ENCODE assay signal across 23 mouse cellular contexts in genomic region chr9:25695018-25695417, GRCm38 (mm10).
DNase-seq lines count a peak whose midpoint lies in the region; ATAC-seq lines count a peak whose summit lies in the region.
"Had no signal": no experiment of that assay in that cellular context is flagged by ENCODE, and none has a peak within 500 bp of the region (broad histone marks: within the 10 kb centered on the region; RNA-seq: fewer than 3 reads in every experiment).

No protein-coding gene starts in this region.

- ATAC-seq in hindbrain, embryonic 11.5 days (ENCODE audit: low FRiP score) = peak; percentile 73
- ATAC-seq in hindbrain, embryonic 12.5 days (ENCODE audit: low FRiP score) = no peak
- no peak for ATAC-seq in embryonic facial prominence, embryonic 14.5 days (ENCODE audit: low read depth)
- no peak for ATAC-seq in kidney, embryonic 14.5 days (ENCODE audit: low FRiP score, low TSS enrichment)

- no peak overlapping the region for H3K4me2 ChIP-seq in hindbrain, embryonic 11.5 days (replicated peaks; ENCODE audit: low read depth, low read length)
- H3K4me2 ChIP-seq in hindbrain, embryonic 12.5 days (replicated peaks) = no peak overlapping the region
- H3K4me2 ChIP-seq in embryonic facial prominence, embryonic 14.5 days (ENCODE audit: low read depth, low read length) = no peak overlapping the region
- no peak overlapping the region for H3K4me2 ChIP-seq in kidney, embryonic 14.5 days (replicated peaks; ENCODE audit: low read depth, low read length)
- H3K4me2 ChIP-seq: embryonic facial prominence, embryonic 15.5 days; heart, embryonic 12.5 days; hindbrain, embryonic 14.5 days; liver, embryonic 13.5 days had no signal

- no peaks in the 10 kb centered on the region for H3K4me1 ChIP-seq in hindbrain, embryonic 11.5 days (replicated peaks; ENCODE audit: control insufficient read depth, insufficient read depth, low read length)
- no peaks in the 10 kb centered on the region for H3K4me1 ChIP-seq in hindbrain, embryonic 12.5 days
- H3K4me1 ChIP-seq in embryonic facial prominence, embryonic 14.5 days (ENCODE audit: control insufficient read depth, insufficient read depth, low read length) = no peaks in the 10 kb centered on the region
- no peaks in the 10 kb centered on the region for H3K4me1 ChIP-seq in kidney, embryonic 14.5 days (ENCODE audit: control insufficient read depth, insufficient read depth, low read length)
- H3K4me1 ChIP-seq: embryonic facial prominence, embryonic 15.5 days; heart, embryonic 12.5 days; liver, embryonic 13.5 days had no signal

- H3K9me3 ChIP-seq in hindbrain, embryonic 11.5 days (ENCODE audit: control insufficient read depth, low read length) = no peaks in the 10 kb centered on the region
- H3K9me3 ChIP-seq in hindbrain, embryonic 12.5 days (replicated peaks) = no peaks in the 10 kb centered on the region
- H3K9me3 ChIP-seq in embryonic facial prominence, embryonic 14.5 days (ENCODE audit: control insufficient read depth, low read length) = no peaks in the 10 kb centered on the region
- no peaks in the 10 kb centered on the region for H3K9me3 ChIP-seq in kidney, embryonic 14.5 days (ENCODE audit: control insufficient read depth, low read length)
- H3K9me3 ChIP-seq: embryonic facial prominence, embryonic 15.5 days; heart, embryonic 12.5 days; liver, embryonic 13.5 days had no signal

- H3K36me3 ChIP-seq in hindbrain, embryonic 11.5 days (ENCODE audit: control insufficient read depth, insufficient read depth, low read length) = no peaks in the 10 kb centered on the region
- no peaks in the 10 kb centered on the region for H3K36me3 ChIP-seq in hindbrain, embryonic 12.5 days
- H3K36me3 ChIP-seq in embryonic facial prominence, embryonic 14.5 days (ENCODE audit: control insufficient read depth, insufficient read depth, low read length) = no peaks in the 10 kb centered on the region
- H3K36me3 ChIP-seq in kidney, embryonic 14.5 days (ENCODE audit: control insufficient read depth, insufficient read depth, low read length) = no peaks in the 10 kb centered on the region
- H3K36me3 ChIP-seq: embryonic facial prominence, embryonic 15.5 days; heart, embryonic 12.5 days; liver, embryonic 13.5 days had no signal

- no peak overlapping the region for H3K9ac ChIP-seq in hindbrain, embryonic 11.5 days (ENCODE audit: low read depth, low read length)
- no peak overlapping the region for H3K9ac ChIP-seq in hindbrain, embryonic 12.5 days
- H3K9ac ChIP-seq in embryonic facial prominence, embryonic 14.5 days (ENCODE audit: low read depth, low read length) = no peak overlapping the region
- H3K9ac ChIP-seq in kidney, embryonic 14.5 days (ENCODE audit: low read depth, low read length) = no peak overlapping the region
- H3K9ac ChIP-seq: embryonic facial prominence, embryonic 15.5 days; heart, embryonic 12.5 days; hindbrain, embryonic 14.5 days; liver, embryonic 13.5 days had no signal

- H3K27ac ChIP-seq in hindbrain, embryonic 11.5 days (ENCODE audit: low read depth, low read length) = no peak overlapping the region
- no peak overlapping the region for H3K27ac ChIP-seq in hindbrain, embryonic 12.5 days
- H3K27ac ChIP-seq in embryonic facial prominence, embryonic 14.5 days (replicated peaks; ENCODE audit: low read depth, low read length) = no peak overlapping the region
- H3K27ac ChIP-seq in kidney, embryonic 14.5 days (ENCODE audit: low read depth, low read length) = no peak overlapping the region
- H3K27ac ChIP-seq: embryonic facial prominence, embryonic 15.5 days; hindbrain, embryonic 14.5 days; left cerebral cortex, adult 2 months; liver, embryonic 13.5 days had no signal

- 22% methylated on average over 3 of the region's 3 CpGs for WGBS in hindbrain, embryonic 11.5 days
- 24% methylated on average over 3 of the region's 3 CpGs for WGBS in hindbrain, embryonic 12.5 days
- WGBS in embryonic facial prominence, embryonic 14.5 days = 40% methylated on average over 3 of the region's 3 CpGs
- 44% methylated on average over 3 of the region's 3 CpGs for WGBS in kidney, embryonic 14.5 days

- DNase-seq in hindbrain, embryonic 11.5 days (ENCODE audit: low spot score) = peak; percentile 24
- peak; percentile 24 for DNase-seq in Muller cell, postnatal 12 days (ENCODE audit: inconsistent ontology term)
- DNase-seq in R1 (ENCODE audit: low read depth, low spot score) = peak; percentile 6
- peak; percentile 16 for DNase-seq in embryonic facial prominence, embryonic 14.5 days (ENCODE audit: low spot score)
- no peak for DNase-seq in cerebellum, adult 11 months
- DNase-seq in gastrocnemius, postnatal 14 days = no peak
- DNase-seq: adrenal gland, postnatal 10 days; cerebellum, adult 9-10 months; gastrocnemius, postnatal 10 days; heart, adult 11 months; heart, postnatal 10 days; kidney, adult 2 months; kidney, postnatal 10 days; liver, embryonic 13.5 days; lung, adult 2 months; lung, postnatal 14 days; thymus, postnatal 14 days had no signal

- intact Hi-C loops in gastrocnemius, postnatal 14 days (cut with DNase I; ENCODE audit: low total_unique reads) = no loop called here

- H3K4me3 ChIP-seq in hindbrain, embryonic 11.5 days (ENCODE audit: low read depth, low read length) = no peak overlapping the region
- no peak overlapping the region for H3K4me3 ChIP-seq in hindbrain, embryonic 12.5 days
- no peak overlapping the region for H3K4me3 ChIP-seq in embryonic facial prominence, embryonic 14.5 days (ENCODE audit: low read depth, low read length)
- no peak overlapping the region for H3K4me3 ChIP-seq in kidney, embryonic 14.5 days (ENCODE audit: low read length)
- H3K4me3 ChIP-seq: embryonic facial prominence, embryonic 15.5 days; heart, embryonic 12.5 days; left cerebral cortex, adult 2 months; liver, embryonic 13.5 days had no signal

- H3K27me3 ChIP-seq in hindbrain, embryonic 11.5 days (ENCODE audit: control insufficient read depth, insufficient read depth, low read length) = no peaks in the 10 kb centered on the region
- no peaks in the 10 kb centered on the region for H3K27me3 ChIP-seq in hindbrain, embryonic 12.5 days
- H3K27me3 ChIP-seq in embryonic facial prominence, embryonic 14.5 days (replicated peaks; ENCODE audit: control insufficient read depth, insufficient read depth, low read length) = no peaks in the 10 kb centered on the region
- no peaks in the 10 kb centered on the region for H3K27me3 ChIP-seq in kidney, embryonic 14.5 days (ENCODE audit: control insufficient read depth, insufficient read depth, low read length)
- H3K27me3 ChIP-seq: embryonic facial prominence, embryonic 15.5 days; heart, embryonic 12.5 days; liver, embryonic 13.5 days had no signal

Comparison
In these comparisons a context has a peak if more than half of its experiments do, and no peak if none do; other contexts are left out.
1. DNase-seq: peak in hindbrain, embryonic 11.5 days (single experiment), Muller cell, postnatal 12 days (single experiment), R1 (single experiment) and embryonic facial prominence, embryonic 14.5 days (single experiment); none in cerebellum, adult 11 months (single experiment) and gastrocnemius, postnatal 14 days (single experiment).